Mouse (Mus musculus) thymus, postnatal 10 days (tissue): ENCODE data around the gene Olfr139.

Experiments
- DNase-seq, 2 experiments: peaks; one replicate each; pipeline ENCODE4 v3.0.0; 2021; ENCODE audit warnings: low spot score in 2 of 2

The Olfr139 gene

GRCm38 (mm10) chr11:74056451-74056850 lies at the start of gene Olfr139, which contains the start of gene Olfr399:
TSS of gene Olfr139 (minus strand) at chr11:74056551.
TSS of gene Olfr399 (minus strand) at chr11:74056615.
- DNase-seq, result no peak

GRCm38 (mm10) chr11:74105066-74105465 lies 48.7 kb upstream of the Olfr139 start:
- DNase-seq, result no peak

- DNase-seq, result no peak
These were observed 45.2 kb upstream of the Olfr139 start for GRCm38 (mm10) chr11:74101507-74101906.

- DNase-seq, result no peak
These were observed 44.4 kb upstream of the Olfr139 start for GRCm38 (mm10) chr11:74100724-74101123.

GRCm38 (mm10) chr11:74069655-74070054 lies 13.3 kb upstream of the Olfr139 start, which contains the start of gene Zfp616:
TSS of gene Zfp616 (plus strand) at chr11:74069955.
- no peak for DNase-seq

- no peak for DNase-seq
These were observed 5.0 kb downstream of the Olfr139 start for GRCm38 (mm10) chr11:74051347-74051746.
